Mouse (Mus musculus) telencephalon, adult 2 months (tissue): ENCODE results near the gene Zscan4e.
"Not testable (repeated sequence)": the region's sequence is repeated elsewhere in the genome, so short reads cannot be mapped to it uniquely, and the experiment has no call there.

Experiments used
- DNase-seq: peaks from one replicate; pipeline ENCODE4 v3.0.0-alpha.2; 2011; ENCODE audit warnings: low read depth, low spot score

Zscan4e gene

DNA sequence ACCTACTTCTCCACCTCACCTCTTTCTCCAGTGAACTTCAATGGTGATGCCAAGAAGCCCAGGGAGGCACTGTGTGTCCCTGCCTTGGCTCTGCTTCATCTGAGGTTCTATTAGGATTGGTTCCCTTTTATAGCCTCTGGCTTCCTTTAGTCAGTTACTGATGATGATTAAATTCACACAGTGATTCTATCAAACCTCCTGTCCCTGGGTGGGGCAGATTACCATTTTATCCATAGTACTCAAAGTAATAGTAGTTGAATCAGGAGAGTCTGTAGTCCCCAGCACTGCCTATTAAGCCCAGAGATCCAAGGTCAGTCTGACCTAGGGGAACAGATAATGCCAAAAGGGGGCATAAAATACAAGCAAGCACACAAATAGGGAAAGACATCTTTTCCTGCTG lies at the start of gene Zscan4e:
Zscan4e (minus strand) TSS at position 101 of the 400 bp plus-strand sequence.
- DNase-seq = not testable (repeated sequence)
